Mouse (Mus musculus): Measurements from ENCODE around the gene Ice1.

The Ice1 gene

GRCm38 (mm10) chr13:70637282-70637661 lies at the start of gene Ice1:
Gene Ice1, minus strand, starts transcription at chr13:70637634.
- DNase-seq = peak in 1 of 2 experiments; percentile 65

GRCm38 (mm10) chr13:70685825-70686224 lies 48.4 kb upstream of the Ice1 start:
- DNase-seq = no peak

- no peak for DNase-seq
Measured at GRCm38 (mm10) chr13:70684976-70685609, 47.7 kb upstream of the Ice1 start.

GRCm38 (mm10) chr13:70681411-70682183 lies 44.2 kb upstream of the Ice1 start:
- DNase-seq = no peak

- DNase-seq = no peak
Measured at GRCm38 (mm10) chr13:70680316-70680715, 42.9 kb upstream of the Ice1 start.

DNA sequence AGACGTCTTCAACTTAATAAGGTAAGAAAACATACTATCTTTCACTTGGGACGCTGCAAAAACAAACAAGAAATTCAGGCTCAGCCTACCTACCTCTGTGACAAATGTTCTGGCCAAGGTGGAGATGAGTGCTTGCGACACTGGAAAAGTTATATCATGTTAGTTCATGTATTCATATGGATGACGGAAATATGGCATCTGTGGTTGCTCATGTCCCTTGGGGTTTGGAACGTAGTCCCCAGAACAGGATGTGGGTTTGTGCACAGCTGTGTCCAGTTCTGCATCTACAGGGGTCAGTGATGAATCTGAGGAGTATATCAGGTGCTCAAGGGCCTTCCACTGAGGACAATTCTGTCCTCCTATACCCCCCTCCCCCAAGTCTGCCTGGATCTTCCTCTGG lies 40.3 kb upstream of the Ice1 start:
- no peak for DNase-seq

GRCm38 (mm10) chr13:70676243-70677183 lies 39.1 kb upstream of the Ice1 start:
- DNase-seq = peak; percentile 21 to 30

GRCm38 (mm10) chr13:70674998-70675397 lies 37.6 kb upstream of the Ice1 start:
- DNase-seq = peak in 1 of 2 experiments; percentile 18

GRCm38 (mm10) chr13:70670080-70670479 lies 32.6 kb upstream of the Ice1 start:
- no peak for DNase-seq

GRCm38 (mm10) chr13:70659715-70660114 lies 22.3 kb upstream of the Ice1 start:
- DNase-seq = no peak

DNA sequence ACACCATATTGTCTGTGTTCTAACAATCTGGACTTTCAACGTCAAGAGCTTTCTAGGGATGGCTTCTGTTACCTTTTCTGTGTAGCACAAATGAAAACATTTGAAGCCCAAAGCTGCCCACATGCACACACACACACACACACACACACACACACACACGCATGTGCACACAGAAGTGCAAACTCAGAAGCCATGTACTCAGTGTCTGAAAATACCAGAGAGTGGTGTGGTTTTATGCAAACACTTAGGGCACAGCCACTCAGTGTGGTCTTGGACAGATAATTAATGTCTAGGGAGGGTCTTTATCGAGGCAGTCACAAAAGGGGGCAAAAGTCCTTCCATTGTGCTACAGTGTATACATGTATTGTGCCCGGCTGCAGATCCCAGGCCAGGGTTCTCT lies 19.3 kb upstream of the Ice1 start:
- DNase-seq = no peak

DNA sequence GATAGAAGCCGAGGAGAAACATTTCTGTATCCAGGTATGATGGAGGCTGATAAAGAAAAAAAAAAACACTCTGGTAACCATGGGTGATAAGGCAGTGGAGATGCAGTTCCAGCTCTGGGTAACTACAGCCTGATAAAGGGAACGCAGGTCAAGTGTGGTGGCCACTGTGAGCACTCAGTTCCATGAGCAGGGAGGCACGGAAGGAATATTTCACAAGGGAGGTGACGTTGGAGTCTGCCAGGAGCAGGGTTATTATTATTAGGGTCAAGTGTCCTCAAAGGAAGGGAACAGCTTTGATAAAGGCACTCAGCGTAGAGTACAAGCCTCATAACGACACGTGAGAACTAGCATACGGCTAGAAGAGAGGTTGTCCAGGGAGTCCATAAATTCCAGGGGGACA lies 18.9 kb upstream of the Ice1 start:
- no peak for DNase-seq

GRCm38 (mm10) chr13:70655570-70655969 lies 18.1 kb upstream of the Ice1 start:
- DNase-seq = no peak

DNA sequence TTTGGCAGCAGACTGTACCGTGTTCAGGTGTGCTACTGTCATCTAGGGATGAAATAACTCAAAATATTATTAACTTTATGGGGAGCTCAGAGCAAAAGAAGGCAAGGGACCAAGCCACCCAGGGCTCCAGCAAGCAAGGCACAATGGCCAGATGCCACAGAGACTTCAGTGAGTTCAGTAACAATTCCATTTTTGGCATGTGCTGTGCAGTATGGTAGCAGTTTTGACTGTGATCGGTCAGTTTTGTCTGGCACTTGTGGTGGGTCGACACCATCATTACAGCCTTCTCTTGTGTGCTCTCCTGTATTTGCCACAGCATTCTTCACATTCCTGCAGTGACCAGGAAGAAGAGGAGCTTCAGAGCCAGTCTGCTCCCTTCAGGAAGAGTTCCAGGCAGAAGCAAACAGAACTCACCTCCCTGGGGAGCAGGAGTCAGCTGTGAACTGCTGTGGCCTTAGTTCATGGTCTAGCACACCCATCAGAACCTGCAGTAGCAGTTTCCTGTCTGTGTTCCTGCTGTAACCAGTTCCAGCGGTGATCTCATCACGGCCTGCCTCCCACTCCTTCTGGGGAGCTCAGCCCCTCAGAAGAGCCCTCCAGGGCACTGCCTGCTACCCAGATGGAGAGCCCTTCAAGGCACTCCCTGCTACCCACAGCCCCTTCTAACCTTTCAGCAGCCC lies 16.8 kb upstream of the Ice1 start:
- DNase-seq = no peak

- DNase-seq = no peak
Measured at GRCm38 (mm10) chr13:70653457-70653856, 16.0 kb upstream of the Ice1 start.

- no peak for DNase-seq
Measured at GRCm38 (mm10) chr13:70650011-70650436, 12.6 kb upstream of the Ice1 start.

- DNase-seq = peak in 1 of 2 experiments; percentile 58
Measured at GRCm38 (mm10) chr13:70645968-70646505, 8.6 kb upstream of the Ice1 start.

DNA sequence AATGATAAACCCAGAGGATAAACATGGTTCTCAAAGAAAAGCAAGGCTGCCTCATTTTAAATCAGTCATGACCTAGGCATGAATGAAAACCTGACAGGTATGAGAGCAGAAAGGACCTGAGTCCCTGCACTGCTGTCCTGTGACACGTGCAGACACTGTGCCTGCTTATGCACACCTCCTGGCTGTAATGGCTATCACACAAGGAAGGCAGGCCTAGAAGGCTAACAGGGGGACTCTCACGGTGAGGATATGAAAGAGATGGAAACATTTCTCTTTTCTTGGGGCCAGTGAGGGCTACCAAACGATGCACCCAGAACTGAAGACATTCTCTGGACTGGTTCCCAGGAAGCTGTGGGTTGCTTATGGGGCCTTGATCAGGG lies 6.6 kb upstream of the Ice1 start:
- no peak for DNase-seq

GRCm38 (mm10) chr13:70643408-70644082 lies 6.1 kb upstream of the Ice1 start:
- peak; percentile 77 to 80 for DNase-seq

DNA sequence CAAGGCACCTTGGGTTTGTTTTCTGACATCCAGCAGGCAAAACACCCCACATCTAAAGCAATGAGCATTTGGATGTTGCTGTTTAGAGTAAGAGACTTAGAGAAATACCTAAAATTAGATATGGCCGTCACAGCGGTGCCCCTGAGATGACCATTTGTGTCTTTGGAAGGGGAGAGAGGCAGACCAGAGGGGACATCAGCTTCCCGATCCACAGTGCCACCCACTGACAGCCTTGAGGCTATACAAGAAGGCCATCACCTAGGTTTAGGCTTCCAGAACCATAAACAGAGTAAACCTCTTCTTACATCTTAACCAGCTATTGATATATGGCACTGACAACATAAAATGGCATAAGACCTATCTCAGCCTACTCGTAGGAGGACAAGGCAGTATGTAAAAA lies 4.5 kb upstream of the Ice1 start:
- DNase-seq = no peak

GRCm38 (mm10) chr13:70641381-70641780 lies 3.9 kb upstream of the Ice1 start:
- no peak for DNase-seq

DNA sequence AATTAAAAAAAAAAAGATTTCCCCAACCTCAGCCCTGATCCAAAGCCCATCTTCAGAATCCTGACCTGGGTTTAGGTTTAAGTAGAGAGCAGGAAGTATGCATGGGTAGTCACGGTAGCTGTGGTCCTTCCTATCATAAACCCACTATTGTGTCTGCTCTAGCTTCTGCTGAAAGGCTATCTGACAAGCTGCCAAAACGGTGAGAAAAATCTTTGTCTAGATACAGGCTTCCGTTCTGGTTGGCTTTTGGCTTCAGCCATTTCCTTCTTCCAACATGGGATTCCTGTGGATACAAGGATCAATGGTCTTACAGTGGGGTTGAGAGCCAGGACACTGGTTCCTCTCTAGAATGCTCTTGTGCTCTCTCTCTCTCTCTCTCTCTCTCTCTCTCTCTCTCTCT lies 2.2 kb upstream of the Ice1 start:
- no peak for DNase-seq

All from cerebellum, postnatal 14 days (tissue).